Mouse (Mus musculus): ENCODE results near the gene Rnf38. TPM values are rescaled to one million over a fixed set of nuclear protein-coding genes. Genes with fewer than 3 reads are reported as not detected.

The Rnf38 gene
- polyA plus RNA-seq (2015; fragmentation: Nextera tagmentation; extraction: Ambion mirVana), result 10.5 and 11.0 TPM in 2 replicates

DNA sequence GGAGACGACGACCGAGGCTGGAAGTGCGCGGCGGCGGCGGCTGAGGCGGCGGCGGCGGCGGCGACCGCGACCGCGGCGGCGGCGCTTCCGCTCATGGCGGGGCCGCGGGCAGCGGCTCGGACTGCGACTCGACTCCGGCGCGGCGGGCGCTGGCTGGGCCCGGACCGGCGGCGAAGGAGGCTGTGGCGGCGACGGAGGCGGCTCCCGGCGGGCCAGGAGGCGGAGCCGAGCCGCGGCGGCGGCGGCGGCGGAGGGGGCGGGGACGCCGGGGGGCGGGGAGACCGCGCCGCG is at the start of gene Rnf38:
Gene Rnf38 (minus strand): TSS at position 77 of the 291 bp plus-strand sequence.
- WGBS (ENCODE audit: insufficient replicate concordance), result under 1% methylated on average over 52 of the region's 61 CpGs
- H3K4me3 ChIP-seq (replicated peaks), result peak within 1 kb of the TSS; percentile 71
- peaks cover 29% of the 10 kb centered on the region for H3K27me3 ChIP-seq
- no peaks in the 10 kb centered on the region for H3K36me3 ChIP-seq (replicated peaks)
- H3K9ac ChIP-seq, result peak within 1 kb of the TSS; percentile 76
- H3K27ac ChIP-seq (replicated peaks), result peak within 1 kb of the TSS; percentile 92
- no peak for ATAC-seq (ENCODE audit: insufficient read depth)
- H3K9me3 ChIP-seq (replicated peaks), result no peaks in the 10 kb centered on the region
- peaks cover 36% of the 10 kb centered on the region for H3K4me1 ChIP-seq (replicated peaks)
- peak within 1 kb of the TSS; percentile 98 for H3K4me2 ChIP-seq

DNA sequence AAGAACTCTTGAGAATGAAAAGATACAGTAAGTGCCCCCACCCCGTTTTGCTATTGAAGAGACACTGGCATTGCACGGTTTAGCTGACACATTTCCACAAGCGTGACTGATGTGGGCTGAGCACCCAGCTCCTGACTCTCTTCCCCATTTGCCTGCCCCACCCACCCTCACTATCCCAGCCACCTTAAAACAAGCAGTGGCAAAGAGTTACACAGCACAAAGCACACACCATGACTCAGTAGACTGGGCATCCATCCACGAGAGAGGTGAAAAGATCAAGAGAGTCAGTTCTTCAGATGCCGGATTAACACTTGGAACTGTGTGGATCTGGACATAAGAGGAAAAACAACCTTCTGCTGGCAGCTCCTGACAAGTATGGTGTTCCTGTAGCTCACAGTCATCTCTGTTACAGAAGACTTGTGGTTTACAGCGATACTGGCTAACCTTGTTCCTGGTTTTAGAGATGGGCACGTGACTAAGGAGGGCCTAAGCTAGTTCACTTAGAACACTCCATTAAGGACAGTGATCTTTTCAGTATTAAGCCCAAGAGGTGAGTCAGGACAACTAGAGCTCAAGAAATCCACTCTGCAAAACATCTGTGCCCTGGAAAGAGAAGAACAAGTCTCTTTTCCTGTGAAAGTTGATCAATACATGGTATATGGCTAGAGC is 48.1 kb upstream of the Rnf38 start:
- Histone ChIP-seq H3K36me3 (replicated peaks) (no peaks in the 10 kb centered on the region), H3K9ac (no peak overlapping the region), H3K4me1 (replicated peaks) (no peaks in the 10 kb centered on the region), H3K9me3 (replicated peaks) (no peaks in the 10 kb centered on the region), H3K4me3 (replicated peaks) (no peak overlapping the region), H3K4me2 (no peak overlapping the region), H3K27ac (replicated peaks) (no peak overlapping the region), H3K27me3 (no peaks in the 10 kb centered on the region)
- WGBS (ENCODE audit: insufficient replicate concordance), result 51% methylated on average over 7 of the region's 7 CpGs
- ATAC-seq (ENCODE audit: insufficient read depth), result no peak

DNA sequence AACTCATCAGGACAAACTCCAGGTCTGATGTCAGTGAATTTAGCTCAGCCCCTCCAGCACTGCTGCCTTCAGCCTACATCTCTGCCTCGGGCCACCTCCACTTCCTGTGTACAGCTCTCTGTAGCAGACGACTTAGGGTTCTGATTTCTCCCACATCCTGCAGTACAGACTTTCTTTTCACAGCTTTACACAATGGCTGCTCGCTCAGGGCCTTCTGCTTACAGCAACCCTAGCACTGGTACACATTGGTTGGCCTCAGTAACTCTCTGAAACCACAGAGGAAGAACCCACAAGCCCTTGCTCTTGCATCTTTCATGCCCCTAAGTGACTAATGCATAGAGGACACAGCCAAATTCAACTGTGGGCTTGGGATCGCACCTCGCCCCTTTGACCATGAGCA is 37.5 kb upstream of the Rnf38 start:
- no peaks in the 10 kb centered on the region for H3K9me3 ChIP-seq (replicated peaks)
- no peaks in the 10 kb centered on the region for H3K4me1 ChIP-seq (replicated peaks)
- no peaks in the 10 kb centered on the region for H3K27me3 ChIP-seq
- no peak overlapping the region for H3K4me3 ChIP-seq (replicated peaks)
- ATAC-seq (ENCODE audit: insufficient read depth), result no peak
- H3K36me3 ChIP-seq (replicated peaks), result no peaks in the 10 kb centered on the region
- H3K4me2 ChIP-seq, result no peak overlapping the region
- H3K27ac ChIP-seq (replicated peaks), result no peak overlapping the region
- no peak overlapping the region for H3K9ac ChIP-seq
- 41% methylated on average over 5 of the region's 5 CpGs for WGBS (ENCODE audit: insufficient replicate concordance)

DNA sequence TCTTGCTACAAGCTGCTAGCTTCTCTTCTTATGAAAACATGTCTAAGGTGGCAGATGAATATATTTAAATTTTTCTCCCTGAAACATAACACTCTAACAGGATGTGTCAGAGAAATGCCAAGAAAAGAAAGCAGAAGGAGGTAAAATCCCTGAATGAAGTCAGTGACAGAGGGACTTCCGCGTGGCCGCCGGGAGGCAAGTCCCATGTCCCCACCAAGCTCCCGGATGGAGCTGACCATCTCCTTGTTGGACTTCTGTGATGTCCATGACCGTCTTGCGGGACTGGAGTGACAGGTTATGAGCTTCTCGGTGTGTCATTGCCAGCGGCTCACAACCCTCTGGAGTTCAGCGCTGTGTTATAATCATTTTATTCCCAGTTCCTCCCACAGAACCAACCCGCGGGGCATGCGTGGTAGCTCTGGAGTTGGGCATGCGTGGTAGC is 35.8 kb upstream of the Rnf38 start:
- 76% methylated on average over 14 of the region's 14 CpGs for WGBS (ENCODE audit: insufficient replicate concordance)
- H3K27me3 ChIP-seq, result no peaks in the 10 kb centered on the region

DNA sequence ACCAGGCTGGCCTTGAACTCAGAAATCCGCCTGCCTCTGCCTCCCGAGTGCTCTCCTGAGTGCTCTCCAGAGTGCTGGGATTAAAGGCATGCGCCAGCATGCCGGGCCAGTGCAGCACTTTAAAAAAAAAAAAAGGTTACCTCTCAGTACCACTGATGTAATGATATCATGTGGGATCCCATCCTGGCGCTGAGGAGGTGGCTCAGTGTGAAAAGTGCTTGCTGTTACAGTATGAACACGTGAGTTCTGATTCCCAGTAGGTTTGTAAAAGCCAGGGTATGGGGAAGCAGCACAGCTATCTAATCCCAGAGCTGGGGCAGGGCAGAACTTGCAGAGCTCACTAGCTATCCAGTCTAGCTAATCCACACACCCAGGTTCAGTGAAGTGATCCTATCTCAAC is 33.8 kb upstream of the Rnf38 start:
- Histone ChIP-seq H3K27me3 (no peaks in the 10 kb centered on the region), H3K36me3 (replicated peaks) (no peaks in the 10 kb centered on the region), H3K4me3 (replicated peaks) (no peak overlapping the region), H3K27ac (replicated peaks) (no peak overlapping the region), H3K4me1 (replicated peaks) (no peaks in the 10 kb centered on the region), H3K4me2 (no peak overlapping the region), H3K9ac (no peak overlapping the region), H3K9me3 (replicated peaks) (no peaks in the 10 kb centered on the region)
- WGBS (ENCODE audit: insufficient replicate concordance), result 55% methylated on average over 6 of the region's 6 CpGs
- no peak for ATAC-seq (ENCODE audit: insufficient read depth)

More for the DNA sequence above, 35.8 kb upstream of the Rnf38 start:
- Histone ChIP-seq H3K9me3 (replicated peaks) (no peaks in the 10 kb centered on the region), H3K36me3 (replicated peaks) (no peaks in the 10 kb centered on the region), H3K27ac (replicated peaks) (no peak overlapping the region), H3K4me2 (no peak overlapping the region), H3K4me1 (replicated peaks) (no peaks in the 10 kb centered on the region), H3K4me3 (replicated peaks) (no peak overlapping the region), H3K9ac (no peak overlapping the region)
- no peak for ATAC-seq (ENCODE audit: insufficient read depth)

DNA sequence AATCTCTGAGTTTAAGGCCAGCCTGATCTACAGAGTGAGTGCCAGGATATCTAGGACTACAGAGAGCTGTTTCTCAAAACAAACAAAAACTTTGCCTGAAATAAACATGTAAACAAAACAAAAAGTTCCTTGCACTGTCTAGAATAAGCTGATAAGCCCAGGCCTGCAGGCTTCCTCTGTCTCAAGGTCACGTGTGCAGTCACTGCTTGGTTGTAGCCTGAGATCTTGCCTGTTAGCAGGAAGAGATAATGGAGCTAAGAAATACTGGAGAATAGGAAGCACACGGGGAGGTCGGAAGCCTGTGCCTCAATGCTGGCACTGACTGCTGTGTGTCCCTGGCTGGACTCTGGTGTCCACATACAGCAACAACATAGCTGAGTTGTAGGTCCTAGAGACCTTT is 31.9 kb upstream of the Rnf38 start:
- Histone ChIP-seq H3K36me3 (replicated peaks) (no peaks in the 10 kb centered on the region), H3K9me3 (replicated peaks) (no peaks in the 10 kb centered on the region), H3K4me1 (replicated peaks) (no peaks in the 10 kb centered on the region), H3K9ac (no peak overlapping the region), H3K27ac (replicated peaks) (no peak overlapping the region), H3K4me3 (replicated peaks) (no peak overlapping the region), H3K4me2 (no peak overlapping the region), H3K27me3 (no peaks in the 10 kb centered on the region)
- 26% methylated on average over 3 of the region's 3 CpGs for WGBS (ENCODE audit: insufficient replicate concordance)
- no peak for ATAC-seq (ENCODE audit: insufficient read depth)

DNA sequence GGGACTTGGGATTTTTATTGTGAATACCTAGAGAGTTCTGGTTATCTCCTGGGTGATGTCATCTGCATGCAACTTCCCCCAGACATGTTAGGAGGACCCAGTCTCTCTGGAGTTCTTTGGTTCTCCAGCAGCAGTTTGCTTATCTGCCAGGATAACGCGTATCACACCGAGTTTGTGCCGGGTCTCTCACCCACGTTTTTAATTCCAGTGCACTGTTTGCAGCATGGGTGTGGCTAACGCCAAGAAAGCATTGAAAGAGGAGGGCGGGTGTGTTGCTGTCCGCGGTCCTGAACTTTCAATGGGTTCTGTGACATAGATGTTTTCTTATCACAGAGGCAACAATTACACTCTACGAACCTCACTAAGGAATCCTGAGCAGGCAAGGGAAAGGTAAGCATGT is 26.7 kb upstream of the Rnf38 start:
- Histone ChIP-seq H3K36me3 (replicated peaks) (no peaks in the 10 kb centered on the region), H3K9ac (no peak overlapping the region), H3K9me3 (replicated peaks) (no peaks in the 10 kb centered on the region), H3K4me1 (replicated peaks) (no peaks in the 10 kb centered on the region), H3K4me2 (no peak overlapping the region), H3K27ac (replicated peaks) (no peak overlapping the region), H3K4me3 (replicated peaks) (no peak overlapping the region), H3K27me3 (no peaks in the 10 kb centered on the region)
- no peak for ATAC-seq (ENCODE audit: insufficient read depth)
- WGBS (ENCODE audit: insufficient replicate concordance), result 1% methylated on average over 10 of the region's 10 CpGs

DNA sequence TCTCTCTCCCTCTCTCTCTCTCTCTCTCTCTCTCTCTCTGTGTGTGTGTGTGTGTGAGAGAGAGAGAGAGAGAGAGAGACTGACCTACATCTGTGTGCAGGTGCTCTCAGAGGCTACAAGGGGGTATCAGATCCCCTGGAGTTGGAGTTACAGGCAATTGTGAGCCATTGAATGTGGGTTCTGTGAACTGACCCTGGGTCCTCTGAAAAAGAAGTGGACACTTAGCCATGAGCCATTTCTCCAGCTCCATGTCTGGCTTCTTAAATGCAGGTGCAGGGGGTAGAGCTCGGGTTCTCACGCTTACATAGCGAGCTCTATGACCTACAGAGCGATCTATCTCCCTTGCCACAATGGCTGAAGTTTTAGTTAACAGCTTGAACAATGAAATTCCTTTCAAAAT is 25.5 kb upstream of the Rnf38 start:
- WGBS (ENCODE audit: insufficient replicate concordance), result 64% methylated on average over 4 of the region's 4 CpGs
- Histone ChIP-seq H3K27ac (replicated peaks) (no peak overlapping the region), H3K4me2 (no peak overlapping the region), H3K4me1 (replicated peaks) (no peaks in the 10 kb centered on the region), H3K36me3 (replicated peaks) (no peaks in the 10 kb centered on the region), H3K9me3 (replicated peaks) (no peaks in the 10 kb centered on the region), H3K27me3 (peaks cover 2% of the 10 kb centered on the region; the same call in 1 of the 2 replicates), H3K4me3 (replicated peaks) (no peak overlapping the region), H3K9ac (no peak overlapping the region)
- ATAC-seq (ENCODE audit: insufficient read depth), result no peak

DNA sequence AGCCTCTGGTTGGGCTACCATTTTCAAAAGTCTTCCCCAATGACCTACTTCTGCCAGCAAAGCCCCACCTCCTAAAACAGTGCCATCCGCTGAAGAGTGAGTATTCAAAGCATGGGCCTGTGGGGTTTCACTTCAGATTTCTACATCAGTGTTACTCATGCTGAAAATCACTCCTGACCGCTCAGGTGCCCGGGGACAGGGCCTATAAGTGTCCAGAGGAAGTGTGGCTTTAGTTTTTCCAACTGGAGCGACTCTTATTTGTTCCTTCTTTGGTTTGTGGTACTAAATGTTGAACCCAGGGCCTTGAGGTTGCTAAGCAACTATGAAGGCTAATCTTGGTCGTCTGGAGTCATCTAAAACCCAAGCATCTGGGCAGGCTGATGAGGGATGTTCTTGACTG is 21.0 kb upstream of the Rnf38 start:
- no peaks in the 10 kb centered on the region for H3K36me3 ChIP-seq (replicated peaks)
- 53% methylated on average over 5 of the region's 5 CpGs for WGBS (ENCODE audit: insufficient replicate concordance)

DNA sequence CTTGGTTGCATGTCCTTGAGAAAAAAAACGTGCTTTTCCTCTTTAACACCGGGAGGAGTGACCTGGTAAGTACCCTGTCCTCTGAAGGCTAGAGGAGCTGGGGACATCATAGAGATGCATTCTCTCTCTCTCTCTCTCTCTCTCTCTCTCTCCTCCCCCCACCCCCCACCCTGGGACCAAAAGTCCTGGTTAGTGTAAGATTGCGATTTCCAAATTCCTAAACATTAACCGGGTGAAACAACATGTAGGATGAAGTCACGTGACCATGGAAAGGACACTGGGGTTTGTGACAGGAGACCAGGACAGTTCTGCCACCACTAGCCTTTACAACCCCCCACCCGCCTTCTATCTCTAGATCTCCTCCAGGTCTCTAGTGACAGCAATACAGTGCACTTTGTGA is 19.6 kb upstream of the Rnf38 start:
- WGBS (ENCODE audit: insufficient replicate concordance), result 9% methylated on average over 6 of the region's 6 CpGs
- Histone ChIP-seq H3K9me3 (replicated peaks) (no peaks in the 10 kb centered on the region), H3K9ac (no peak overlapping the region), H3K36me3 (replicated peaks) (no peaks in the 10 kb centered on the region), H3K4me1 (replicated peaks) (peaks cover 23% of the 10 kb centered on the region), H3K27me3 (peaks cover 46% of the 10 kb centered on the region), H3K27ac (replicated peaks) (0 out of 2 replicates have a peak overlapping the region, but pooled peaks have one; percentile 38), H3K4me3 (replicated peaks) (no peak overlapping the region), H3K4me2 (peak overlapping the region; percentile 40; the same call in 1 of the 2 replicates)
- ATAC-seq (ENCODE audit: insufficient read depth), result peak; percentile 62; the same call in 1 of the 2 replicates

More for the DNA sequence above, 21.0 kb upstream of the Rnf38 start:
- Histone ChIP-seq H3K9ac (no peak overlapping the region), H3K27ac (replicated peaks) (no peak overlapping the region), H3K4me3 (replicated peaks) (no peak overlapping the region), H3K27me3 (peaks cover 33% of the 10 kb centered on the region), H3K4me2 (no peak overlapping the region), H3K4me1 (replicated peaks) (peaks cover 16% of the 10 kb centered on the region), H3K9me3 (replicated peaks) (no peaks in the 10 kb centered on the region)
- ATAC-seq (ENCODE audit: insufficient read depth), result no peak

DNA sequence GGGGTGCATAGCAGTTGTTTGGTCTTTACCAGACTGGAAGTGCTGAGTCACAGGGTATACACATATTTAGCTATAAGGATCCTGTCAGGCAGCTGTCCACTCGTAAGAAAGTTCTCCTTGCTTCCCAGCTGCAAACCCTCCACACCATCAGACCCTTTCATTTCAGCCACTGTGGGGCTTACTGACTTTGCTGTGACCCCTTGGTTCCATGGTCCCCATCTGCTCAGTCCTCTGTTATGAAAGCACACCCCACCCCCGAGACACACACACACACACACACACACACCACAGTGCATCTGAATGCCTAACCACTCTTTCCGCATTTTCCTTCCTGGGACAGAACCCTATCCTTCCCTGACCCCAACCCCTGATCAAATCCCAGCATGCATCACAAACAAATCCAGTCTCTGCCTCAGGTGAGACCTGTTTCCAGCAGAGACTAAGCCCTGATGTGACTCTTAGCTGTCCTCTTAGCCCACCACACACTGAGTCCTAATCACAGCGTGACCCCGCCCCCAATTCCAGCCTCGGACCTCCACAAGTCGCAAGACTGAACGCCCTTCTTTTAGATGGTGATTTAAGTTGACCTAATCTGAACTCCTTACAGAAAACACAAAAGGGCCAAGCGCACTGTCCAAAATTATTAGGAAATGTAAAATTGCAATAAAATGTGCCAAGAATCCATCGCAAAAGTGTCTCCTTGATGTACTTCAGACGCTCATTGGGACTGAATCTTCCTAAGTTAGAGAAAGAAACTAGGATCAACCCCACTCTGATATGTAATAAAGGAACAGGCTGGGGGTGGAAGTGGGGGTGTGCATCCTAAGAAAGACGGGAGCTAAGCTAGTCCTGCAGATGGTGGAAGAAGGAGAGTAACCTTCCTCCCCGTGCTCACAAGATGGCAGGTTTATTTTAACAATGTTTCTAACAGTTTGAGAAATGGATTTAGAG is 18.7 kb upstream of the Rnf38 start:
- no peak for ATAC-seq (ENCODE audit: insufficient read depth)
- Histone ChIP-seq H3K36me3 (replicated peaks) (no peaks in the 10 kb centered on the region), H3K4me2 (peak overlapping the region; percentile 40; the same call in 1 of the 2 replicates), H3K4me3 (replicated peaks) (no peak overlapping the region), H3K9me3 (replicated peaks) (no peaks in the 10 kb centered on the region), H3K4me1 (replicated peaks) (peaks cover 23% of the 10 kb centered on the region), H3K9ac (no peak overlapping the region), H3K27ac (replicated peaks) (no peak overlapping the region), H3K27me3 (peaks cover 56% of the 10 kb centered on the region)
- WGBS (ENCODE audit: insufficient replicate concordance), result 11% methylated on average over 13 of the region's 13 CpGs
